Mouse (Mus musculus): Measurements from ENCODE around the gene Tlk2. TPM values are rescaled to one million over a fixed set of nuclear protein-coding genes. Genes with fewer than 3 reads are reported as not detected.
A peak's percentile ranks its signal among the peaks of the same experiment; 100 is the strongest.

The Tlk2 gene
- polyA plus RNA-seq, 1 experiment from 2014 or later: 43.0 TPM

GRCm38 (mm10) chr11:105182461-105182855 is 3.9 kb downstream of the Tlk2 start:
- 0% methylated on average over 4 of the region's 4 CpGs for WGBS (ENCODE audit: missing documents)
- H3K27ac ChIP-seq: peak overlapping the region; percentile 63

GRCm38 (mm10) chr11:105184678-105185077 is 6.1 kb downstream of the Tlk2 start:
- 86% methylated on average over 3 of the region's 3 CpGs for WGBS (ENCODE audit: missing documents)
- Histone ChIP-seq H3K36me3 (ENCODE audit: inconsistent target) (peaks cover 32% of the 10 kb centered on the region; the same call in 1 of the 2 replicates), H3K4me3 (ENCODE audit: inconsistent target) (no peak overlapping the region), H3K27ac (no peak overlapping the region), H3K79me2 (ENCODE audit: inconsistent target) (peaks cover 76% of the 10 kb centered on the region)

More at GRCm38 (mm10) chr11:105182461-105182855, 3.9 kb downstream of the Tlk2 start:
- peak overlapping the region; percentile 81 for H3K4me3 ChIP-seq (ENCODE audit: inconsistent target)
- H3K36me3 ChIP-seq (ENCODE audit: inconsistent target): peaks cover 29% of the 10 kb centered on the region; the same call in 1 of the 2 replicates
- peaks cover 53% of the 10 kb centered on the region for H3K79me2 ChIP-seq (ENCODE audit: inconsistent target)

GRCm38 (mm10) chr11:105192186-105192585 is 13.6 kb downstream of the Tlk2 start:
- Histone ChIP-seq H3K4me3 (ENCODE audit: inconsistent target) (no peak overlapping the region), H3K79me2 (ENCODE audit: inconsistent target) (peaks cover 99% of the 10 kb centered on the region), H3K27ac (no peak overlapping the region), H3K36me3 (ENCODE audit: inconsistent target) (peaks cover 6% of the 10 kb centered on the region; the same call in 1 of the 2 replicates)
- 93% methylated on average over 3 of the region's 3 CpGs for WGBS (ENCODE audit: missing documents)

GRCm38 (mm10) chr11:105196893-105197662 is 18.5 kb downstream of the Tlk2 start:
- Histone ChIP-seq H3K27ac (no peak overlapping the region), H3K4me3 (ENCODE audit: inconsistent target) (no peak overlapping the region), H3K36me3 (ENCODE audit: inconsistent target) (no peaks in the 10 kb centered on the region), H3K79me2 (ENCODE audit: inconsistent target) (peaks cover 100% of the 10 kb centered on the region)
- 95% methylated on average over 4 of the region's 4 CpGs for WGBS (ENCODE audit: missing documents)

- Histone ChIP-seq H3K36me3 (ENCODE audit: inconsistent target) (no peaks in the 10 kb centered on the region), H3K4me3 (ENCODE audit: inconsistent target) (no peak overlapping the region), H3K27ac (no peak overlapping the region), H3K79me2 (ENCODE audit: inconsistent target) (peaks cover 100% of the 10 kb centered on the region)
- 74% methylated on average over 3 of the region's 3 CpGs for WGBS (ENCODE audit: missing documents)
Observed at GRCm38 (mm10) chr11:105202403-105202802, 23.8 kb downstream of the Tlk2 start.

- WGBS (ENCODE audit: missing documents): 89% methylated on average over 1 of the region's 1 CpGs
- peaks cover 53% of the 10 kb centered on the region for H3K36me3 ChIP-seq (ENCODE audit: inconsistent target)
- H3K79me2 ChIP-seq (ENCODE audit: inconsistent target): peaks cover 58% of the 10 kb centered on the region
- H3K27ac ChIP-seq: no peak overlapping the region
- H3K4me3 ChIP-seq (ENCODE audit: inconsistent target): no peak overlapping the region
Observed at GRCm38 (mm10) chr11:105210007-105210406, 31.4 kb downstream of the Tlk2 start.

GRCm38 (mm10) chr11:105214257-105214656 is 35.6 kb downstream of the Tlk2 start:
- Histone ChIP-seq H3K27ac (no peak overlapping the region), H3K79me2 (ENCODE audit: inconsistent target) (peaks cover 38% of the 10 kb centered on the region; the same call in 1 of the 2 replicates), H3K4me3 (ENCODE audit: inconsistent target) (no peak overlapping the region), H3K36me3 (ENCODE audit: inconsistent target) (peaks cover 54% of the 10 kb centered on the region)
- 100% methylated on average over 1 of the region's 1 CpGs for WGBS (ENCODE audit: missing documents)

GRCm38 (mm10) chr11:105217771-105218170 is 39.2 kb downstream of the Tlk2 start:
- H3K27ac ChIP-seq: no peak overlapping the region
- H3K4me3 ChIP-seq (ENCODE audit: inconsistent target): no peak overlapping the region
- H3K36me3 ChIP-seq (ENCODE audit: inconsistent target): peaks cover 42% of the 10 kb centered on the region
- peaks cover 31% of the 10 kb centered on the region; the same call in 1 of the 2 replicates for H3K79me2 ChIP-seq (ENCODE audit: inconsistent target)
- WGBS (ENCODE audit: missing documents): 100% methylated on average over 2 of the region's 2 CpGs

- no peak overlapping the region for H3K4me3 ChIP-seq (ENCODE audit: inconsistent target)
- peaks cover 9% of the 10 kb centered on the region; the same call in 1 of the 2 replicates for H3K79me2 ChIP-seq (ENCODE audit: inconsistent target)
- H3K36me3 ChIP-seq (ENCODE audit: inconsistent target): 0 out of 2 replicates have a peak, but pooled peaks cover 13% of the 10 kb centered on the region
- H3K27ac ChIP-seq: no peak overlapping the region
- 96% methylated on average over 2 of the region's 2 CpGs for WGBS (ENCODE audit: missing documents)
Observed at GRCm38 (mm10) chr11:105234501-105234900, 55.9 kb downstream of the Tlk2 start.

- H3K79me2 ChIP-seq (ENCODE audit: inconsistent target): no peaks in the 10 kb centered on the region
- H3K27ac ChIP-seq: no peak overlapping the region
- no peak overlapping the region for H3K4me3 ChIP-seq (ENCODE audit: inconsistent target)
- H3K36me3 ChIP-seq (ENCODE audit: inconsistent target): peaks cover 48% of the 10 kb centered on the region
Observed at GRCm38 (mm10) chr11:105240991-105241390, 62.4 kb downstream of the Tlk2 start.

- WGBS (ENCODE audit: missing documents): 90% methylated on average over 1 of the region's 1 CpGs
- peaks cover 82% of the 10 kb centered on the region for H3K36me3 ChIP-seq (ENCODE audit: inconsistent target)
- no peak overlapping the region for H3K4me3 ChIP-seq (ENCODE audit: inconsistent target)
- H3K27ac ChIP-seq: no peak overlapping the region
- no peaks in the 10 kb centered on the region for H3K79me2 ChIP-seq (ENCODE audit: inconsistent target)
Observed at GRCm38 (mm10) chr11:105246369-105246768, 67.8 kb downstream of the Tlk2 start.

GRCm38 (mm10) chr11:105246785-105247184 is 68.2 kb downstream of the Tlk2 start:
- H3K27ac ChIP-seq: no peak overlapping the region
- 98% methylated on average over 6 of the region's 6 CpGs for WGBS (ENCODE audit: missing documents)
- H3K36me3 ChIP-seq (ENCODE audit: inconsistent target): peaks cover 81% of the 10 kb centered on the region
- H3K4me3 ChIP-seq (ENCODE audit: inconsistent target): no peak overlapping the region
- no peaks in the 10 kb centered on the region for H3K79me2 ChIP-seq (ENCODE audit: inconsistent target)

GRCm38 (mm10) chr11:105247321-105247720 is 68.7 kb downstream of the Tlk2 start:
- H3K79me2 ChIP-seq (ENCODE audit: inconsistent target): no peaks in the 10 kb centered on the region
- H3K27ac ChIP-seq: no peak overlapping the region
- no peak overlapping the region for H3K4me3 ChIP-seq (ENCODE audit: inconsistent target)
- WGBS (ENCODE audit: missing documents): 98% methylated on average over 5 of the region's 5 CpGs
- peaks cover 79% of the 10 kb centered on the region for H3K36me3 ChIP-seq (ENCODE audit: inconsistent target)

GRCm38 (mm10) chr11:105259733-105260132 is 81.1 kb downstream of the Tlk2 start:
- H3K36me3 ChIP-seq (ENCODE audit: inconsistent target): peaks cover 72% of the 10 kb centered on the region
- 78% methylated on average over 2 of the region's 3 CpGs for WGBS (ENCODE audit: missing documents)
- no peaks in the 10 kb centered on the region for H3K79me2 ChIP-seq (ENCODE audit: inconsistent target)
- H3K4me3 ChIP-seq (ENCODE audit: inconsistent target): no peak overlapping the region
- H3K27ac ChIP-seq: no peak overlapping the region

GRCm38 (mm10) chr11:105261116-105261515 is 82.5 kb downstream of the Tlk2 start:
- Histone ChIP-seq H3K36me3 (ENCODE audit: inconsistent target) (peaks cover 65% of the 10 kb centered on the region), H3K4me3 (ENCODE audit: inconsistent target) (no peak overlapping the region), H3K79me2 (ENCODE audit: inconsistent target) (no peaks in the 10 kb centered on the region), H3K27ac (no peak overlapping the region)
- WGBS (ENCODE audit: missing documents): 92% methylated on average over 5 of the region's 5 CpGs
